Mouse (Mus musculus) forelimb bud, embryonic 11.5 days (tissue): ENCODE data around the gene Atp6v1g1.
A peak's percentile ranks its signal among the peaks of the same experiment; 100 is the strongest.

ENCODE experiments used
- DNase-seq: peaks from one replicate; pipeline ENCODE4 v3.0.0-alpha.2; 2012; ENCODE audit warnings: low read depth, low spot score

The Atp6v1g1 gene

DNA sequence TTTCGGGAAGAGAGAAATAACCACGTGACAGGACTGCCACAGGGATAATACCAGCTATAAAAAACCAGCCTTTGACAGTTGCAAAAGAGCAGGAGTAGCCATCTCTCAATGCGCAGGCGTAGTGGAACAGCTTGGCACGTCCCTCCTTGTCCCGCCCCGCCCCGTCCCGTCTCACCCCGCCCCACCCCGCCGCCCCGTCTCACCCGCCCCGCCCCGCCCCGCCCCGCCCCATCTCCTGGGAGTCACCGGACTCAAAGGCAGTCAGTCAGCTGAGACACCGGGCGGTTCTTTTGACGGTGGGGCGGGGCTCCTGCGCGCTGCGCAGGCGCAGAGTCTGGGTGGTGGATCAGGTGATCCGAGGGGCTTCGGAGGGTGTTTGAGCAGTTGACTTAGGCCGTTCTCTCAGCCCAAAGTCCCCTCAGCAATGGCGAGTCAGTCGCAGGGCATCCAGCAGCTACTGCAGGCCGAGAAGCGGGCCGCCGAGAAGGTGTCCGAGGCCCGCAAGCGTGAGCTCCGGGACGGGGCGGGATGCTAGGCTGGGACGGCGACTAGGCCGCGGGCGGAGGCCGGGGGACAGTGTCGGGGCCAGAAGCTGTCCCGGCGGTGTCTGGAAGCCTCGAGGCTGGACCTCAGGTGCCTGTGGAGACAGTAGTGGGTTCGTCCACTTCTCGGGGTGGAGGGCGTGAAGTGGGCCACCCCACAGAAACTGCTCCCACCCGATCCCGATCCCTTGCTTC is at the start of gene Atp6v1g1:
TSS of gene Atp6v1g1 (plus strand) at position 279 of the 737 bp plus-strand sequence.
- DNase-seq = peak; percentile 97

DNA sequence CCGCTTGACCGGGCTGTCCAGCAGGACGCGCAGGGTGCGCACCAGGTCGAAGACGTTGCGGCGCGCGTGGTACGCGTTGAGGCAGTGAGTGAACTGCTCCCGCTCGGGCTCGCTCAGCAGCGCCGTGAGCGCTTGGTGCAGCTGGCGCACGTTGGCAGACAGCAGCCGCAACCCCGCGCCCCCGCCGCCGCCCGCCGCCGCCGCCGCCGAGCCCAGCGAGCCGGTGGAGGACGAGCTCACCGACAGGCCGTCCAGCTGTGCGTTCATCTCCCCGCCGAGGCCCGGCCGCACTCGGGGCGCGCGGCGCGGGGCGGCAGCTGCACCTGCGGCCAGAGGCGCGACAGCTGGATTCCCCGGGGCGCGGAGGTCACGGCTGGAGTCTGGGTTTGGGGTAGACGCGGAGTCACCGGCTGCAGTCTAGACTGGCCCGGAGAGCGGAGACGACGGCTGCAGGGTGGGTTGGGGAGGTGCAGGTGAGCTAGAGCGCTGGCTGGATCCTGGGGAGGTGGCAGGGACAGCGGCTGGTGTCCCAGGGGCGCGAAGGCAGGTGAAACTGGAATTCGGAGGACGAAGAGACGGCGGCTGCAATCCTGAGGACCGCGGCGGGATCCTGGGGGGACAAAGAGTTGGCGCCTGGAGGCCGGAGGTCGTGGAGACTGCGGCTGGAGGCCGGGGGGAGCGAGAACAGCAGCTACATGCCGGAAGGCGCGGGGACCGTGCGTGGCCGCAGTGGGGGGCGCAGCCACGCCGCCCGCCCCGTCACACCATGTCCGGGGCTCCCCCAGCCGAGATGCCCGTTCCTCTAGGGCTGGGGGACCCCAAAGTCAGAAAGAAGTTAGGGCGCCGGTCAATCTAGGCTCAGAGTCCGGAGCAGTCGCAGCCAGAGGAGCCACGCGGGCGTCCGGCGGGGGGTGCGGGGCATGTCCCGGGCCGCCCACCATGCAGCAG is 49.3 kb upstream of the Atp6v1g1 start:
- peak; percentile 46 for DNase-seq

DNA sequence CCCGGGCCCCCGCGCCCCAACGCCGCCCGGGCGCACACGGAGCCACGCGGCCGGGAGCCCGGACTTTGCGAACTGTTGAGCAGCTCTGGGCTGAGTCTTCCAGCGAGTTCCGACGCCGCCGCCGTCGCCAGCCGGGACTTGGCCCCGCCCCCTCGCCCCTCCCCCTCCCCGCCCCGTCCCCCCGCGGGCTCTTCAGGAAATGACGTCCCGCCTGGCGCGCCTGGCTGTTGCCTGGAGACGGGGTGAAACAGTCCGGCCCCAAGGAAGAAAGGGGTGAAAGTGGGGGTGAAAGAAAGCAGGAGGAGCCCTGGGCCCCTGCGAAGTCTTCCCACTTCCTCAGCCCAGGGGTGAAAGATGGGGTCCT is 48.7 kb upstream of the Atp6v1g1 start, which contains the start of gene Whrn:
TSS of gene Whrn (minus strand) at position 77 of the 364 bp plus-strand sequence.
- DNase-seq = peak; percentile 78

GRCm38 (mm10) chr4:63496312-63496711 is 48.3 kb upstream of the Atp6v1g1 start:
- no peak for DNase-seq

- DNase-seq = no peak
Measured at GRCm38 (mm10) chr4:63498346-63498745, 46.2 kb upstream of the Atp6v1g1 start.

DNA sequence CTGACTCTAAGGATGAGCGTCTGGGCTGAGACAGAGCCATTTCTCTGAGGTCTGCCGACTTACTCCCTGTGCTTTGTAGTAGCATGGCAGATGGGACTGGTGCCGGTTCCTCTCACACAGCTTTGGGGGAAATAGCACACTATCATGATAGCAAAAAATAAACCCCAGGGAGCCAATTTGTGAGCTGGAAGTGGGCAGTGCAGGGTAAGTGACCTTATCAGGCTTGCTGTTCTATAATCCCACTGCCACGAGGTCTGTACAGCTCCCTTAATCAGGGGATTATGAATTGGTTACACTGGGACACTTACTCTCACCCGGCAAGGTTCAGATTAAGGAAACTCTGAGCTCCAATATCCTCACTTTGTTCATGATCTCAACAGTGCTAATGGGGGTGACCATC is 43.5 kb upstream of the Atp6v1g1 start:
- no peak for DNase-seq

DNA sequence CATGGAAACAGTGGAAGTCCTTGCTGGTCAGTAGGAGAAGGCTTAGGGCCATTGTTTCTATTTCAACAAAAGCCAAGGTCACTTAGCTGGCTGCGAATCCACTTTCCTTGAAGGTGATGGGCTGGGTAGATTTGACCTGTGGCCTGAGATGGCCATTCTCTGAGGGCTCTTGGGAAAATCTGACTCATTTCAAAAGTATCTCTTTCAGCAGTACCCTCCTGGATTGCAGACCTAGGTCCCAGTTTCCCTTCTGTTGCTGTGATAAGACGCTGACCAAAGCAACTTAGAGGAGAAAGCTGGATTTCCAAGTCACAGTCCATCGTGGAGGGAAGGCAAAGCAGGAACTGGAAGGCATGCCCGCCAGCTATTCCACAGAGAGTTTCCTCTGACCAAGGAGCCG is 40.6 kb upstream of the Atp6v1g1 start:
- DNase-seq = no peak

DNA sequence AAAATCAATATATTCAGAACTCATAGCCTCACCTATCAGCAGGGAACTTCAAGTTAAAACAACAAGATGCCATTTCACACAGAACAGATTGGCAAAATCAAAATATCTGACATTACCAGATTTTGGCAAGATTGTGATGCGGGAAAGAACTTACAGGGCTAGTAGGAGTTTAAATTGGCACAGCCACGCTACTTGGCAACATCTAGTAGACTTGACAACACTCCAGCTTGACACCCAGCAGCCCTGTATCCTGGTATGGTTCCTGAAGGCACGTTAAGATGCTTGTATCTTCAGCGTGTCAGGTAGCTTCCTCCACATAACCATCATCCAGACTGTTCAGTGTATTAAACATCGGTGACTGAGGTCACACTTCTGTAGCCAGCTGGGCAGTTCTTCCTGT is 37.1 kb upstream of the Atp6v1g1 start:
- no peak for DNase-seq

DNA sequence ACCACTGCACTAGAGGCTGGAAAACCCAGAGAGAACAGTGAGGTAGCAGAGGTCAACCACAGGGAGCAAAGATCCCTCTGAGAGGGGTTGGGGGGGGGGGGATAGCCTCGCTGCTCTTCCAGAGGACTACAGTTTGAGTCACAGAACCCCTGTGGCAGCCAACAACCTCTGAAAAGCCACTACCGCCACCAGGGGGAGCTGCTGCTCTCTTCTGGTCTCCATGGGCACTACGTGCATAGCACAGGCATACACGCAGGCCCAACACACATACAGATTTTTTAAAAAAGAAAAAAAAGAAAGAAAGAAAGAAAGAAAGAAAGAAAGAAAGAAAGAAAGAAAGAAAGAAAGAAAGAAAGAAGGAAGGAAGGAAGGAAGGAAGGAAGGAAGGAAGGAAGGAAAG is 36.3 kb upstream of the Atp6v1g1 start:
- peak; percentile 65 for DNase-seq

DNA sequence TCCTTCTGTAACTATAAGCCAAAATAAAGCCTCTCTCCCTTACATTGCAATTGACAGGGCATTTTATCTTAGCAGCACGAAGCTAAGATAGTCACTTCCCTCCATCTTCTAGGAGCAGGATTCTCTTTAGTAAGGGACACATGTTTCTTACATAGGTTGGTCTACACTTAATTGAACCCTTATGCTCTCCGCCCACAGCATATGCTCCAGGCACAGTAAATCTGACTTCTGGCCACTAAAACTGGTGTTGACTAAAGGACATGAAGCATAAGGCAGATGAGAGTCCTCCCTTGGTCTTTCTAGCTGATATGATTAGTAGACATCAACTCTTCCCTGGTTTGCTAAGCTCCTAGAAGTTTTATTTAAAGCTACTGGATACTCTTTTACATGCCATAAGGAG is 31.7 kb upstream of the Atp6v1g1 start:
- no peak for DNase-seq

DNA sequence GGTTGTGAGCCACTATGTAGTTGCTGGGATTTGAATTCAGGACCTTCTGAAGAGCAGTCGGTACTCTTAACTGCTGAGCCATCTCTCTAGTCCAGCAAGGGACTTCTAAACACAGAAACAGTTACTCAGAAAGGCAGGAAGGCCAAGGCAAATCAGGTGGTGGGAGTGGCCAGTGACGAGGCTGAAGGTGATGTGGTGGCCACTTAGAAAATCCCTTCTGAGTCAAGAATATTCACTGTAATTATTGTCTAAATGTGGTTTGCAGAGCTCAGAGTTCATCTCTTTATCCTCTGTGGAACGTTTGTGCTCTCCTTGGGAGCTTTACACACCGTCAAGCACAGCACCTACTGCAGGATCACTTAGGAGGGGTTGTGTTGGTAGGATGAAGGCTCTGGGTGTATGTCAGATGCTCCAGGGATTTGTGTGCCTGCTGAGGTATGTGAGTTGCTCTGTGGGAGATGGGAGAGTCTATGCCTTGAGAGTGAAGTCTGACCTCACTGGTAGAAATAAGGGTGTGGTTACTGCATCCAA is 30.1 kb upstream of the Atp6v1g1 start:
- no peak for DNase-seq

GRCm38 (mm10) chr4:63515021-63515420 is 29.6 kb upstream of the Atp6v1g1 start:
- DNase-seq = no peak

- no peak for DNase-seq
Measured at GRCm38 (mm10) chr4:63521813-63522419, 22.7 kb upstream of the Atp6v1g1 start.

- no peak for DNase-seq
Measured at GRCm38 (mm10) chr4:63525514-63525913, 19.1 kb upstream of the Atp6v1g1 start.

DNA sequence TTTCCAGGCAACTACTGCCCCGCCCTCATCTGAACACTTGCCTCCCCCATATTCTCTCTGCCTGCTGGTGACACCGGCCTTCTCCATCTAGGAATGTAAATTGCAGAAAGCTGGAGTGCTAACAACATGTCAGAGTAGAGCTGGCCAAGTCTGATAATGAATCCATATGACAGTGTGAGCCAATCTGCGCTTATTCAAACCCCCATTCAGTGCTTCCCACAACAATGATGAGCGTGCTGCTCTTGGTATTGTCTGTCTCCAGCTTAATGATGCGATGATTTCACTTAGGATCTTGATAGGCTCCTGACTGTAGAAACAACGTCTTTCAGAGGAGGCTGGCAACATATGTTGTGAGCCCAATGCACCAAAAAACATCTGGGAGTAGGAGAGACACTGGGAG is 15.6 kb upstream of the Atp6v1g1 start:
- DNase-seq = no peak

- DNase-seq = no peak
Measured at GRCm38 (mm10) chr4:63530409-63530808, 14.2 kb upstream of the Atp6v1g1 start.

DNA sequence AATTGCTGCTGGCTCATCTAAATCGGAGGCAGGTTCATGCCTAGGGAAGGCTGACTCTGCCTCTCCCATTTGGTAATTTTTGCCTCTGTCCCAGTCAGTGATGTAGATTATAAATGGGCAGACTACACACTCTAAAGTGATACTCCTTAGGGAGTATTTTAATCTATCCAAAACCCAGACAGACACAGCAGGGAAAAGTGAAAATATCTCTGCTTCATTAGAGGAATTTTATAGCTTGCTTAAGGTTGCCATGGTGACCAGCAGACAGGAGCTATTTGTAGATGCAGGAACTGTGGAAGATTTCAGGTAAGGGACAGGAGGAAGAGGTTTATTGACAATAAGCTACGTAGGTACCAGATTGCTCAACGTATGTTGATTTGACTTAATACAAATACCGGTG is 7.0 kb upstream of the Atp6v1g1 start:
- DNase-seq = no peak

GRCm38 (mm10) chr4:63542209-63542608 is 2.4 kb upstream of the Atp6v1g1 start:
- no peak for DNase-seq

- DNase-seq = no peak
Measured at GRCm38 (mm10) chr4:63543746-63544493, 652 bp upstream of the Atp6v1g1 start.

- no peak for DNase-seq
Measured at GRCm38 (mm10) chr4:63545231-63545958, 823 bp downstream of the Atp6v1g1 start.
